Mouse (Mus musculus): ENCODE data around the gene Olfr1111.

- no peak for TF ChIP-seq CTCF (IDR thresholded peaks at IDR 0.05; ENCODE audit: extremely low read depth, insufficient read depth, low read length)
- TF ChIP-seq POLR2A (IDR thresholded peaks at IDR 0.05; ENCODE audit: extremely low read depth, insufficient read depth, low read length), result no peak
These were observed 35.1 kb upstream of the Olfr1111 start, which contains the start of gene Olfr1112 for GRCm38 (mm10) chr2:87187498-87187897.
